Mouse (Mus musculus) heart, postnatal 0 days (tissue): ENCODE results near the gene Hacd2. TPM values are rescaled to one million over a fixed set of nuclear protein-coding genes. Genes with fewer than 3 reads are reported as not detected.

Experiments
- ATAC-seq: fragments of 200-750 bp; cut with Nextera tagmentation; 2 replicates; pipeline ENCODE4 v1.8.0; 2017; ENCODE audit warnings: low read depth, moderate number of reproducible peaks, moderate library complexity; ENCODE audit not compliant: insufficient read depth
- DNase-seq: peaks from one replicate; pipeline ENCODE4 v3.0.0-alpha.2; 2016; ENCODE audit warnings: low spot score
- H3K27ac ChIP-seq: fragments of 300-500 bp; sonication (generic); 2 replicates; pipeline ENCODE4 v1.5.1; 2014; ENCODE audit warnings: low read depth, mild to moderate bottlenecking
- H3K27me3 ChIP-seq: fragments of 300-500 bp; sonication (generic); 2 replicates; pipeline ENCODE4 v1.6.1; 2014; ENCODE audit warnings: low read length, mixed read lengths; ENCODE audit not compliant: control insufficient read depth, insufficient read depth
- H3K36me3 ChIP-seq: fragments of 300-500 bp; sonication (generic); replicated peaks from 2 replicates; pipeline ENCODE4 v1.6.1; 2014; ENCODE audit warnings: low read length, mixed read lengths; ENCODE audit not compliant: control insufficient read depth, insufficient read depth
- H3K4me1 ChIP-seq: fragments of 300-500 bp; sonication (generic); 2 replicates; pipeline ENCODE4 v1.6.1; 2014; ENCODE audit warnings: antibody characterized with exemption; ENCODE audit not compliant: control insufficient read depth, insufficient read depth
- H3K4me2 ChIP-seq: fragments of 300-500 bp; sonication (generic); 2 replicates; pipeline ENCODE4 v1.6.1; 2014; ENCODE audit warnings: low read depth, mild to moderate bottlenecking, low read length, moderate library complexity
- H3K4me3 ChIP-seq: fragments of 300-500 bp; sonication (generic); 2 replicates; pipeline ENCODE4 v1.5.1; 2014; ENCODE audit warnings: low read depth, low read length
- H3K9ac ChIP-seq: fragments of 300-500 bp; sonication (generic); replicated peaks from 2 replicates; pipeline ENCODE4 v1.6.1; 2014; ENCODE audit warnings: low read depth, low read length, mixed read lengths
- H3K9me3 ChIP-seq: fragments of 300-500 bp; sonication (generic); replicated peaks from 2 replicates; pipeline ENCODE4 v1.6.1; 2016; ENCODE audit warnings: low read length; ENCODE audit not compliant: control insufficient read depth
- CTCF ChIP-seq: IDR thresholded peaks from 2 replicates; pipeline ENCODE4 v1.5.1; 2016; ENCODE audit warnings: antibody characterized with exemption, control low read depth, low read depth
- EP300 ChIP-seq: IDR thresholded peaks from 2 replicates; pipeline ENCODE4 v1.6.1; 2016; ENCODE audit warnings: antibody characterized with exemption, low read depth
- WGBS: fragments of 180-500 bp; shearing (Covaris S2); extraction: QIAGEN DNeasy Blood & Tissue Kit; methylation state at CpG from one replicate; pipeline ENCODE4 v1.1.7; 2014; 5-methylcytosine and 5-hydroxymethylcytosine counted together
- polyA plus RNA-seq: library from polyadenylated mRNA; unstranded; fragments of >200 nt; fragmentation: Nextera tagmentation; extraction: Ambion mirVana; gene quantifications from 2 replicates; pipeline ENCODE4 v1.2.1, GENCODE M21; 2015
- total RNA-seq: library from RNA; depleted of rRNA; stranded (reverse); fragments of >200 nt; gene quantifications from 2 replicates; pipeline ENCODE4 v1.2.3, GENCODE M21; 2014; ENCODE audit warnings: low replicate concordance

The Hacd2 gene
- total and polyA plus RNA-seq, 2 experiments from 2014 or later: 2.6 to 34.1 TPM

DNA sequence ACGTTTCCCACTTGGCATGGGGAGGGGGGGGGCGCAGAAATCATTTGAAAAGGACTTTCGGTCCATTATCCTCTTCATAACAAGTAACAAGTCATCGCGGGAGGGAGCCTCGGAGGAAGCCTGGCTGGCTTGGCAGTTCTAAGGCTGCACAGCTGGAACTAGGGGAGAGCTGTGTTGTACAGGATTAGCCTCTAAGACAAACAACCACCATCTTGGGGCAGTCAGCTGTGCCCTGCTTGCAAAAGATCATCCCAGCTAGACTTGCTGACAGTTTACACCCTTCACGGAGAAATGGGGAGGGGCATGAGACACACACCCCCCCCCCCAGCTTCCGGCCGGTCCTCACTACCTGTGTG is 118.4 kb downstream of the Hacd2 start:
- no peak overlapping the region for H3K9ac ChIP-seq
- H3K4me2 ChIP-seq: peak overlapping the region; percentile 13; the same call in 1 of the 2 replicates
- TF ChIP-seq EP300: no peak
- TF ChIP-seq CTCF: no peak
- DNase-seq (no peak), ATAC-seq (no peak)
- H3K27ac ChIP-seq: no peak overlapping the region
- H3K9me3 ChIP-seq: no peaks in the 10 kb centered on the region
- no peaks in the 10 kb centered on the region for H3K27me3 ChIP-seq
- 42% methylated on average over 9 of the region's 9 CpGs for WGBS
- no peak overlapping the region for H3K4me3 ChIP-seq
- H3K36me3 ChIP-seq: no peaks in the 10 kb centered on the region
- no peaks in the 10 kb centered on the region; the same call in 1 of the 2 replicates for H3K4me1 ChIP-seq

DNA sequence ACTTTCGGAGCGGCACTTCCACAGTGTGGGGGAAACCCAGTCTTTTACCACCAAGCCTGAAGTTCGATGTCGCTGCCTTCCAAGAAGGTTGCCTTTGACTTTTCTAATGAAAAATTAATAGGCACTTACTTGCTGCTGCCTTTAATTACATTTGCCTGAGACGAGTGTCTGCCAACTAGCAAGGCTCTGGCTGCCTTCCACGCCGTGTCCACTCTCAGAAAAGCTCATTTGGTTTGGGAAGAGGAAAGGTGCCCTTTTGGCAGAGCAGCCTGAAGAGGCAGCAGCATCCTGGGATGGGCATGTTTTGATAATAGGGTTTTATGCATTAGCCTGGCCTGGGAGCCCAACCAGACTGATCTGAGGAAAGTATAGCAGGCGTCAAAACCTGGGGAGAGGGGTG is 119.6 kb downstream of the Hacd2 start:
- no peaks in the 10 kb centered on the region for H3K9me3 ChIP-seq
- H3K4me3 ChIP-seq: no peak overlapping the region
- H3K27me3 ChIP-seq: no peaks in the 10 kb centered on the region
- H3K4me2 ChIP-seq: no peak overlapping the region
- no peak for ATAC-seq
- H3K4me1 ChIP-seq: no peaks in the 10 kb centered on the region; the same call in 1 of the 2 replicates
- no peak for TF ChIP-seq EP300
- no peak for TF ChIP-seq CTCF
- WGBS: 70% methylated on average over 8 of the region's 8 CpGs
- H3K27ac ChIP-seq: no peak overlapping the region
- no peak overlapping the region for H3K9ac ChIP-seq
- H3K36me3 ChIP-seq: no peaks in the 10 kb centered on the region
- DNase-seq: no peak

DNA sequence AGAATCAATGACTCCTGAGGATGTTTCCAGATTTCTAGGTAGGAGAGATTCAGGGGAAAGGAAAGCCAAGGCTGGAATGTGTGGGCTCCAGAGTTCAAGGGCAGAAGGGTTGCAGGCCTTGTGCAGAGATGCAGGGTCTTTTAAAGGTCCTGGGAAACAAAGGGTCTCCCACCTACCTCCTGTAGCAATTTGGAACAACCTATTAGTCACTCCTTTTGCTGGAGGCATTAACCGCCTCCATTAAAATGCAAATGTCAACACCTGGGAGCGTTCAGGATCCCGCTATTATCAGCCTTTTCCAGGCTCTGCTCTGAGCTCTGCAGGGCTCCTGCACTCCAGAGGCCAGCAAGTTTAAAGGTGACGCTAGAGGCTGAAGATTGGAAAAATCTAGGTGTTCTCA is 123.9 kb downstream of the Hacd2 start:
- WGBS: 14% methylated on average over 4 of the region's 4 CpGs

DNA sequence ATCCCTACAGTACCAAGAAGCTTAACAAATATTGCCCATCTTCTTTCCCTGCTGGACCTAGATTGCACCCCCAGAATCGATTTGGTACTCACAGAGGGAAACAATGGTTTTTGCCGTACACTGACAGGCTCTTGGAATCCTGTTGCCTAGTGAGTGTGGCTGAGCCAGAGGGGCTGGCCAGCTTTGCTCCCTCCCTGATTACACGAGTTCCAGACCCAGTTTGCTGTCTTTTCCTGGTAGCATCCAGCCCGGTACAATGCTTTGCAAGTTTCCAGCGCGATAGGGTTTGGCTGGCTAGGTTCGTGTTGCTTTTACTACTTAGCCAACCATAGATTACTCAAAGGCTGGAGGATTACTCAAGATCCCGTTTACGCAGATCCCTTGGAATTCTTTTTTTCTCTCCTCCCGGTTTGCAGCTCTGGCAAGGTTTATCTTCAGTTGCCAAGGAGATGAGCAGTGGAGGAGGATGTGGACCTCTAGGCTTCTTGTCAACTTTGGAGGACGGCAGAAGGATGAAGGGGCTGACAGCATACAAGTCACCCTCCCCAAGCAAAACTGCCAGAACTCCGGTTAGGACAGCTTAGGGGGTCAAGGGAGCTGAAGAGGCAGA is 131.0 kb downstream of the Hacd2 start:
- no peak for TF ChIP-seq CTCF
- TF ChIP-seq EP300: no peak
- H3K9ac ChIP-seq: no peak overlapping the region
- H3K36me3 ChIP-seq: no peaks in the 10 kb centered on the region
- 22% methylated on average over 12 of the region's 12 CpGs for WGBS
- no peak overlapping the region for H3K4me2 ChIP-seq
- no peak overlapping the region for H3K4me3 ChIP-seq
- H3K27ac ChIP-seq: no peak overlapping the region
- no peaks in the 10 kb centered on the region for H3K4me1 ChIP-seq
- H3K27me3 ChIP-seq: peaks cover 27% of the 10 kb centered on the region
- ATAC-seq (no peak), DNase-seq (no peak)
- no peaks in the 10 kb centered on the region for H3K9me3 ChIP-seq

More for the DNA sequence above, 123.9 kb downstream of the Hacd2 start:
- no peak overlapping the region for H3K9ac ChIP-seq
- no peaks in the 10 kb centered on the region for H3K4me1 ChIP-seq
- no peak for ATAC-seq
- H3K36me3 ChIP-seq: no peaks in the 10 kb centered on the region
- H3K27ac ChIP-seq: no peak overlapping the region
- H3K27me3 ChIP-seq: 0 out of 2 replicates have a peak, but pooled peaks cover under 1% of the 10 kb centered on the region
- no peak overlapping the region for H3K4me2 ChIP-seq
- DNase-seq: no peak
- H3K9me3 ChIP-seq: no peaks in the 10 kb centered on the region
- TF ChIP-seq EP300: no peak
- H3K4me3 ChIP-seq: no peak overlapping the region

DNA sequence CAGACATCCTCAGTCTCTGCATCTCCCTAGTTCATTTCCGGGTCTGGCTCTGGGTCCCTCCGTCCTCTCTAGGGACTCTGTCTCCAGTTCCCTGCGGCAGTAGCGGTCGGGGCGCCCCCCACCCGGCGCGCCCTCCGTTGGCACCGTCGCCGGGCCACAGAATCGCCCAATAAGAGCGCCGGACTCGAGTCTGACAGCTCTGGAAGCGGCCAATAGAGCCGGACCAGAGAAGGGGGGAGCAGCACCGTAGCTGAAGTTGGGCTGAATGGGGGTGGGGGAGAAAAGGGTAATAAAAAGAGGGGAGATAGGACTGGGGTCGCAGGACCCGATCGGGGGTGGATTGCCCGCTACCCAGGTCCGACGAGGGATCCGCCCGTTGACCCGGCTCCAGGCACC is 132.0 kb downstream of the Hacd2 start:
- peak overlapping the region; percentile 82 for H3K9ac ChIP-seq
- TF ChIP-seq CTCF (no peak), EP300 (no peak)
- H3K4me3 ChIP-seq: peak overlapping the region; percentile 74
- no peaks in the 10 kb centered on the region for H3K9me3 ChIP-seq
- peaks cover under 1% of the 10 kb centered on the region; the same call in 1 of the 2 replicates for H3K4me1 ChIP-seq
- peak overlapping the region; percentile 89 for H3K4me2 ChIP-seq
- WGBS: 0% methylated on average over 29 of the region's 29 CpGs
- H3K27me3 ChIP-seq: peaks cover 27% of the 10 kb centered on the region
- H3K36me3 ChIP-seq: no peaks in the 10 kb centered on the region
- ATAC-seq (peak; percentile 46), DNase-seq (peak; percentile 43)
- peak overlapping the region; percentile 86 for H3K27ac ChIP-seq
